Mouse (Mus musculus) olfactory bulb, adult 2 months (tissue): ENCODE measurements around the gene Gm13941.

Experiments
- CTCF ChIP-seq: fragments of 200-500 bp; IDR thresholded peaks from 2 replicates; pipeline ENCODE4 v1.5.1; 2012; ENCODE audit warnings: low read depth, mild to moderate bottlenecking, low read length, moderate library complexity; ENCODE audit not compliant: insufficient read depth
- POLR2A ChIP-seq: fragments of 200-500 bp; IDR thresholded peaks from 2 replicates; pipeline ENCODE4 v1.6.1; 2012; ENCODE audit warnings: mild to moderate bottlenecking, low read depth, low read length, moderate library complexity; ENCODE audit not compliant: insufficient read depth

DNA sequence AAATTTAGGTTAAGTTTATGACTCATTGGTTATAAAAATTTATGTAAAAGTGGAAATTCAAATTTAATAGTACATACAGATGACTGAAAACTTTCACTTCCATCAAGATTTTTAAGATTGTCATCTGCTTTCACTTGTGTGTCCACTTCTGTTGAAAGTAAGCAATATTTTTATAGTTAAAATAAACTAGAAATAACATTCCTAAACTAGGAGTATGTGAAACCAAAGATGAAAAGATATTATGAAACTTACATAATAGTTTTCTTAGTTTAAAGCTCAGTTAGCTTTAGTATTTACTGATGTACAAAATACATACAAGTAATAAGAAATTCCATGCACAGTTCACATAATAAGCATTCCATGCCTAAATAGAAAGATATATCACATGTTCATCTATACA, at the start of gene Gm13941:
- TF ChIP-seq CTCF: no peak
- TF ChIP-seq POLR2A: no peak
